Mouse (Mus musculus): ENCODE data around the gene Hes2. TPM values are rescaled to one million over a fixed set of nuclear protein-coding genes. Genes with fewer than 3 reads are reported as not detected.

Gene Hes2
- polyA plus RNA-seq, 1 experiment from 2014 or later = 0.61 TPM

- WGBS = 74% methylated on average over 10 of the region's 10 CpGs
- Histone ChIP-seq H3K36me3 (no peaks in the 10 kb centered on the region), H3K9ac (no peak overlapping the region), H3K4me1 (peaks cover 44% of the 10 kb centered on the region), H3K27me3 (peaks cover 14% of the 10 kb centered on the region), H3K4me3 (no peak overlapping the region), H3K27ac (no peak overlapping the region), H3K4me2 (no peak overlapping the region), H3K9me3 (no peaks in the 10 kb centered on the region)
- ATAC-seq (ENCODE audit: borderline replicate concordance, extremely low read depth, low FRiP score, low TSS enrichment) = no peak
These were observed 23.5 kb downstream of the Hes2 start for GRCm38 (mm10) chr4:152182205-152182604.

- H3K27ac ChIP-seq = 0 out of 2 replicates have a peak overlapping the region, but pooled peaks have one; percentile 2
- H3K4me1 ChIP-seq = peaks cover 28% of the 10 kb centered on the region
- H3K36me3 ChIP-seq = no peaks in the 10 kb centered on the region
- no peak overlapping the region for H3K9ac ChIP-seq
- H3K4me3 ChIP-seq = no peak overlapping the region
- WGBS = 54% methylated on average over 7 of the region's 7 CpGs
- H3K4me2 ChIP-seq = no peak overlapping the region
- H3K9me3 ChIP-seq = no peaks in the 10 kb centered on the region
- no peak for ATAC-seq (ENCODE audit: borderline replicate concordance, extremely low read depth, low FRiP score, low TSS enrichment)
- H3K27me3 ChIP-seq = peaks cover 4% of the 10 kb centered on the region; the same call in 1 of the 2 replicates
These were observed 25.8 kb downstream of the Hes2 start for GRCm38 (mm10) chr4:152184353-152185035.

GRCm38 (mm10) chr4:152185137-152185509 lies 26.5 kb downstream of the Hes2 start:
- Histone ChIP-seq H3K36me3 (no peaks in the 10 kb centered on the region), H3K27ac (peak overlapping the region; percentile 91), H3K4me1 (peaks cover 32% of the 10 kb centered on the region), H3K27me3 (peaks cover 4% of the 10 kb centered on the region; the same call in 1 of the 2 replicates), H3K9ac (no peak overlapping the region), H3K4me2 (peak overlapping the region; percentile 53), H3K4me3 (peak overlapping the region; percentile 5; the same call in 1 of the 2 replicates), H3K9me3 (no peaks in the 10 kb centered on the region)
- ATAC-seq (ENCODE audit: borderline replicate concordance, extremely low read depth, low FRiP score, low TSS enrichment) = peak; percentile 72; the same call in 1 of the 2 replicates
- WGBS = 2% methylated on average over 3 of the region's 3 CpGs

GRCm38 (mm10) chr4:152185510-152186204 lies 27.0 kb downstream of the Hes2 start:
- peak overlapping the region; percentile 34; the same call in 1 of the 2 replicates for H3K9ac ChIP-seq
- no peaks in the 10 kb centered on the region for H3K9me3 ChIP-seq
- H3K36me3 ChIP-seq = no peaks in the 10 kb centered on the region
- H3K27me3 ChIP-seq = no peaks in the 10 kb centered on the region
- peak overlapping the region; percentile 91 for H3K27ac ChIP-seq
- H3K4me3 ChIP-seq = peak overlapping the region; percentile 27
- H3K4me2 ChIP-seq = peak overlapping the region; percentile 53
- H3K4me1 ChIP-seq = peaks cover 34% of the 10 kb centered on the region
- ATAC-seq (ENCODE audit: borderline replicate concordance, extremely low read depth, low FRiP score, low TSS enrichment) = peak; percentile 74
- WGBS = 2% methylated on average over 19 of the region's 19 CpGs

- no peaks in the 10 kb centered on the region for H3K27me3 ChIP-seq
- ATAC-seq (ENCODE audit: borderline replicate concordance, extremely low read depth, low FRiP score, low TSS enrichment) = peak; percentile 19; the same call in 1 of the 2 replicates
- H3K36me3 ChIP-seq = no peaks in the 10 kb centered on the region
- 31% methylated on average over 14 of the region's 14 CpGs for WGBS
- peaks cover 40% of the 10 kb centered on the region for H3K4me1 ChIP-seq
- peak overlapping the region; percentile 91 for H3K27ac ChIP-seq
- H3K9me3 ChIP-seq = no peaks in the 10 kb centered on the region
- peak overlapping the region; percentile 53 for H3K4me2 ChIP-seq
- H3K4me3 ChIP-seq = peak overlapping the region; percentile 27
- H3K9ac ChIP-seq = peak overlapping the region; percentile 34; the same call in 1 of the 2 replicates
These were observed 27.8 kb downstream of the Hes2 start for GRCm38 (mm10) chr4:152186205-152187082.

GRCm38 (mm10) chr4:152187142-152187541 lies 28.5 kb downstream of the Hes2 start:
- Histone ChIP-seq H3K4me2 (peak overlapping the region; percentile 53), H3K36me3 (no peaks in the 10 kb centered on the region), H3K4me3 (no peak overlapping the region), H3K9me3 (no peaks in the 10 kb centered on the region), H3K27ac (peak overlapping the region; percentile 91), H3K9ac (no peak overlapping the region), H3K27me3 (no peaks in the 10 kb centered on the region), H3K4me1 (peaks cover 40% of the 10 kb centered on the region)
- WGBS = 69% methylated on average over 9 of the region's 9 CpGs
- no peak for ATAC-seq (ENCODE audit: borderline replicate concordance, extremely low read depth, low FRiP score, low TSS enrichment)

GRCm38 (mm10) chr4:152188651-152189050 lies 30.0 kb downstream of the Hes2 start:
- H3K27ac ChIP-seq = no peak overlapping the region
- no peak overlapping the region for H3K9ac ChIP-seq
- no peak overlapping the region for H3K4me3 ChIP-seq
- no peaks in the 10 kb centered on the region for H3K27me3 ChIP-seq
- WGBS = 95% methylated on average over 2 of the region's 2 CpGs
- ATAC-seq (ENCODE audit: borderline replicate concordance, extremely low read depth, low FRiP score, low TSS enrichment) = no peak
- H3K4me2 ChIP-seq = no peak overlapping the region
- no peaks in the 10 kb centered on the region for H3K36me3 ChIP-seq
- peaks cover 48% of the 10 kb centered on the region for H3K4me1 ChIP-seq
- H3K9me3 ChIP-seq = no peaks in the 10 kb centered on the region

GRCm38 (mm10) chr4:152189071-152189470 lies 30.4 kb downstream of the Hes2 start:
- Histone ChIP-seq H3K9me3 (no peaks in the 10 kb centered on the region), H3K9ac (no peak overlapping the region), H3K4me1 (peaks cover 48% of the 10 kb centered on the region), H3K27me3 (no peaks in the 10 kb centered on the region), H3K4me3 (no peak overlapping the region), H3K27ac (no peak overlapping the region), H3K36me3 (no peaks in the 10 kb centered on the region), H3K4me2 (no peak overlapping the region)
- ATAC-seq (ENCODE audit: borderline replicate concordance, extremely low read depth, low FRiP score, low TSS enrichment) = no peak
- 80% methylated on average over 6 of the region's 6 CpGs for WGBS

- H3K9ac ChIP-seq = no peak overlapping the region
These were observed 31.0 kb downstream of the Hes2 start for GRCm38 (mm10) chr4:152189691-152190090.

GRCm38 (mm10) chr4:152190096-152190653 lies 31.5 kb downstream of the Hes2 start:
- H3K36me3 ChIP-seq = no peaks in the 10 kb centered on the region
- no peak overlapping the region for H3K9ac ChIP-seq
- H3K4me1 ChIP-seq = peaks cover 41% of the 10 kb centered on the region
- H3K27me3 ChIP-seq = no peaks in the 10 kb centered on the region
- ATAC-seq (ENCODE audit: borderline replicate concordance, extremely low read depth, low FRiP score, low TSS enrichment) = no peak
- peak overlapping the region; percentile 11; the same call in 1 of the 2 replicates for H3K27ac ChIP-seq
- no peak overlapping the region for H3K4me3 ChIP-seq
- H3K9me3 ChIP-seq = no peaks in the 10 kb centered on the region
- H3K4me2 ChIP-seq = no peak overlapping the region
- 62% methylated on average over 11 of the region's 11 CpGs for WGBS

More at GRCm38 (mm10) chr4:152189691-152190090, 31.0 kb downstream of the Hes2 start:
- WGBS = 77% methylated on average over 4 of the region's 4 CpGs
- H3K4me3 ChIP-seq = no peak overlapping the region
- no peaks in the 10 kb centered on the region for H3K9me3 ChIP-seq
- no peak overlapping the region for H3K27ac ChIP-seq
- H3K4me1 ChIP-seq = peaks cover 46% of the 10 kb centered on the region
- no peaks in the 10 kb centered on the region for H3K36me3 ChIP-seq
- no peaks in the 10 kb centered on the region for H3K27me3 ChIP-seq
- H3K4me2 ChIP-seq = no peak overlapping the region
- ATAC-seq (ENCODE audit: borderline replicate concordance, extremely low read depth, low FRiP score, low TSS enrichment) = no peak

GRCm38 (mm10) chr4:152190701-152191100 lies 32.0 kb downstream of the Hes2 start:
- 59% methylated on average over 5 of the region's 5 CpGs for WGBS

More at GRCm38 (mm10) chr4:152190701-152191100, 32.0 kb downstream of the Hes2 start:
- Histone ChIP-seq H3K36me3 (no peaks in the 10 kb centered on the region), H3K4me1 (peaks cover 36% of the 10 kb centered on the region), H3K27ac (peak overlapping the region; percentile 20; the same call in 1 of the 2 replicates), H3K4me2 (no peak overlapping the region), H3K9ac (no peak overlapping the region), H3K4me3 (no peak overlapping the region), H3K27me3 (no peaks in the 10 kb centered on the region), H3K9me3 (no peaks in the 10 kb centered on the region)
- no peak for ATAC-seq (ENCODE audit: borderline replicate concordance, extremely low read depth, low FRiP score, low TSS enrichment)

Data from lung, embryonic 15.5 days (tissue).